Mouse (Mus musculus) CH12.LX (cell line): ENCODE data around the gene Plekha5.

Experiments used
- CTCF ChIP-seq, 2 experiments: IDR thresholded peaks in 1 of 2; conservative IDR thresholded peaks in 1 of 2; 2 replicates each; pipeline ENCODE4 v1.5.1; 2011 to 2012; ENCODE audit warnings: low read depth in 2 of 2, low read length in 2 of 2, improper control_type of control experiment in 1 of 2, inconsistent platforms in 1 of 2, mild to moderate bottlenecking in 1 of 2, moderate library complexity in 1 of 2
- EP300 ChIP-seq: IDR thresholded peaks from 2 replicates; pipeline ENCODE4 v1.6.1; 2011; ENCODE audit warnings: low read length, improper control_type of control experiment
- MAX ChIP-seq: IDR thresholded peaks from 2 replicates; pipeline ENCODE4 v1.6.1; 2011; ENCODE audit warnings: low read length, improper control_type of control experiment
- UBTF ChIP-seq: IDR thresholded peaks from 2 replicates; pipeline ENCODE4 v1.6.1; 2012; ENCODE audit warnings: low read depth, mild to moderate bottlenecking, inconsistent platforms, low read length, improper control_type of control experiment, moderate library complexity
- USF2 ChIP-seq: conservative IDR thresholded peaks from 2 replicates; pipeline ENCODE4 v1.6.1; 2011; ENCODE audit warnings: low read depth, low read length, improper control_type of control experiment

DNA sequence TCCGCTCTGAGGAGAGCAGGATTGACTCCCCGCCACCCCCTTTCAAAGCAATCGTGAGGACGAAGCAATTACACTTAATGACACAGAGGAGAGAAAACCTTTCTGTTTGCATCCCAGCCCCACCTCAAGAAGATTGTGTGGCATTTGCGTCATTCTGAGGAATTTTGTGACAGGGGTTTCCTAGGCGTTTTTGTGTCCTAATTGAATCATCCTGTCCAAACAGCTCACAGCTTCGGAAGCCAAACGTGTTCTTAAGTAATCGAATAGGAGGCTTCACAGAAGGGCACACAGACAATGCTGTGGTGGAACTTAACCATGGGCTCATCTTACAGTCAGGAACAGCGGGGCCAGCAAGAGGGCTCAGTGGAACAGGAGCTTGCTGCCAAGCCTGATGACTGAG lies 182.7 kb downstream of the Plekha5 start:
- TF ChIP-seq CTCF (conservative IDR thresholded peaks at IDR 0.05 in 1 of 2, IDR thresholded peaks at IDR 0.05 in 1 of 2; ENCODE audit: low read depth in 2 of 2, low read length in 2 of 2): no peak
- TF ChIP-seq USF2: no peak
- no peak for TF ChIP-seq UBTF
- no peak for TF ChIP-seq MAX
- no peak for TF ChIP-seq EP300
